Comparison of ENCODE assay signal across 9 mouse cellular contexts in the genomic region with DNA sequence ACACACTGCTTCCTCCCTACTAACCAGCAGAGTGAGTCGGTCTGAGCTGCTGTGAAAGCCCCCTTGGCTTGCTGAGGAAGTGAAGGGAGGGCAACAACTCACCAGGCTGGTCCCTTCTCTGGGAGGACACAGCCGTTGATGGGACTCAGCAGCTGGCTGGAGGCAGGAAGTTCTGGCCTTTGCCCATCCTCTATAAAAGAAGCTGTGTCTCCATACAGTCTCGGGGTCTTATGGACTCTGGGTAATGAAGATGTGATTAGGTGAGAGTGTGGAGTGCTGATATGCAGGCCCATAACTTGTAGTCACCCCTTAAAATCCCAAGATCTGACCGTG. TPM values are rescaled to one million over a fixed set of nuclear protein-coding genes. Genes with fewer than 3 reads are reported as not detected.
A peak's percentile ranks its signal among the peaks of the same experiment; 100 is the strongest.
DNase-seq lines count a peak whose midpoint lies in the region; ATAC-seq and TF ChIP-seq lines count a peak whose summit lies in the region.
"Had no signal": no experiment of that assay in that cellular context is flagged by ENCODE, and none has a peak within 500 bp of the region (broad histone marks: within the 10 kb centered on the region; RNA-seq: fewer than 3 reads in every experiment).

No protein-coding gene starts in this region.

- no peak for ATAC-seq in erythroblast, adult 5-6 weeks (replicated peaks; ENCODE audit: low FRiP score, poor library complexity, severe bottlenecking)
- ATAC-seq in liver, embryonic 11.5 days (replicated peaks; ENCODE audit: low FRiP score) = no peak
- no peak for ATAC-seq in stomach, embryonic 16.5 days (ENCODE audit: insufficient read depth, low FRiP score)
- ATAC-seq in inflammation-experienced regulatory T-cells, adult 6 months = no peak

- peak overlapping the region; percentile 91 for H3K9ac ChIP-seq in liver, embryonic 11.5 days (ENCODE audit: low read depth, low read length)
- peak overlapping the region; percentile 96 for H3K9ac ChIP-seq in stomach, embryonic 16.5 days (ENCODE audit: low read length)

- TF ChIP-seq CTCF in spleen, adult 2 months (IDR thresholded peaks at IDR 0.05; ENCODE audit: extremely low read depth, insufficient read depth, insufficient read length, insufficient replicate concordance) = no peak

- peaks cover 71% of the 10 kb centered on the region for H3K4me1 ChIP-seq in erythroblast, embryonic 14.5 days (ENCODE audit: control insufficient read depth)
- peaks cover 12% of the 10 kb centered on the region; the same call in 1 of the 2 replicates for H3K4me1 ChIP-seq in spleen, adult 2 months (ENCODE audit: control insufficient read depth, insufficient read depth, insufficient read length)
- H3K4me1 ChIP-seq in liver, embryonic 11.5 days (replicated peaks; ENCODE audit: control insufficient read depth, insufficient read depth, low read length) = peaks cover 59% of the 10 kb centered on the region
- H3K4me1 ChIP-seq in stomach, embryonic 16.5 days (ENCODE audit: control insufficient read depth, insufficient read depth, low read length) = peaks cover 64% of the 10 kb centered on the region

- H3K27ac ChIP-seq in spleen, adult 2 months (ENCODE audit: insufficient read depth, low read length) = 0 out of 2 replicates have a peak overlapping the region, but pooled peaks have one; percentile 3
- peak overlapping the region; percentile 91 for H3K27ac ChIP-seq in liver, embryonic 11.5 days (ENCODE audit: low read depth, low read length)
- H3K27ac ChIP-seq in stomach, embryonic 16.5 days (ENCODE audit: low read length) = peak overlapping the region; percentile 89

- peaks cover 31% of the 10 kb centered on the region for H3K27me3 ChIP-seq in erythroblast, embryonic 14.5 days (ENCODE audit: control insufficient read depth)
- peaks cover 6% of the 10 kb centered on the region for H3K27me3 ChIP-seq in spleen, adult 2 months (ENCODE audit: control insufficient read depth, insufficient read depth, low read length)
- no peaks in the 10 kb centered on the region for H3K27me3 ChIP-seq in liver, embryonic 11.5 days (replicated peaks; ENCODE audit: control insufficient read depth, insufficient read depth, low read length)
- H3K27me3 ChIP-seq in stomach, embryonic 16.5 days (ENCODE audit: control insufficient read depth, insufficient read depth, low read length) = no peaks in the 10 kb centered on the region

- H3K36me3 ChIP-seq in erythroblast, embryonic 14.5 days (ENCODE audit: control insufficient read depth) = peaks cover 10% of the 10 kb centered on the region
- no peaks in the 10 kb centered on the region; the same call in 1 of the 2 replicates for H3K36me3 ChIP-seq in spleen, adult 2 months (ENCODE audit: control insufficient read depth, insufficient read depth, low read length)
- H3K36me3 ChIP-seq in liver, embryonic 11.5 days (ENCODE audit: control insufficient read depth, insufficient read depth, low read length) = peaks cover 2% of the 10 kb centered on the region
- H3K36me3 ChIP-seq in stomach, embryonic 16.5 days (ENCODE audit: control insufficient read depth, insufficient read depth, low read length) = 0 out of 2 replicates have a peak, but pooled peaks cover 1% of the 10 kb centered on the region

- peak overlapping the region; percentile 98 for H3K4me2 ChIP-seq in liver, embryonic 11.5 days
- H3K4me2 ChIP-seq in stomach, embryonic 16.5 days (ENCODE audit: low read depth, low read length) = peak overlapping the region; percentile 81

- H3K9me3 ChIP-seq in erythroblast, embryonic 14.5 days (ENCODE audit: control insufficient read depth, low read length) = peaks cover 2% of the 10 kb centered on the region; the same call in 1 of the 2 replicates
- no peaks in the 10 kb centered on the region for H3K9me3 ChIP-seq in liver, embryonic 11.5 days (ENCODE audit: control insufficient read depth, low read length)
- H3K9me3 ChIP-seq in stomach, embryonic 16.5 days (replicated peaks; ENCODE audit: control insufficient read depth, low read length) = no peaks in the 10 kb centered on the region

- 24% methylated on average over 4 of the region's 4 CpGs for WGBS in spleen, adult 2 months
- 29% methylated on average over 4 of the region's 4 CpGs for WGBS in liver, embryonic 11.5 days
- WGBS in stomach, embryonic 16.5 days = 26% methylated on average over 4 of the region's 4 CpGs

- TF ChIP-seq POLR2A in spleen, adult 2 months (IDR thresholded peaks at IDR 0.05; ENCODE audit: low read depth, low read length) = no peak

- H3K4me3 ChIP-seq in erythroblast, embryonic 14.5 days (replicated peaks) = peak overlapping the region; percentile 65
- H3K4me3 ChIP-seq in spleen, adult 2 months (ENCODE audit: extremely low read depth, insufficient read depth, insufficient read length) = peak overlapping the region; percentile 83
- H3K4me3 ChIP-seq in liver, embryonic 11.5 days (ENCODE audit: low read depth, low read length) = peak overlapping the region; percentile 93
- peak overlapping the region; percentile 79 for H3K4me3 ChIP-seq in stomach, embryonic 16.5 days (replicated peaks; ENCODE audit: low read length)

- DNase-seq in spleen, adult 2 months (ENCODE audit: low read depth in 1 of 2, low spot score in 2 of 2) = no peak
- no peak for DNase-seq in spleen, adult 12 weeks (ENCODE audit: low spot score)
- DNase-seq in liver, embryonic 11.5 days (ENCODE audit: low spot score) = no peak
- DNase-seq in adrenal gland, postnatal 4 days (ENCODE audit: low spot score in 2 of 2) = no peak

RNA-seq across cellular contexts. Expression of gene Git1, which starts 0.9 kb away (rescaled TPM):
- 4.5 and 4.9 TPM in 2 replicates for polyA plus RNA-seq in erythroblast, embryonic 14.5 days (2012)
- total RNA-seq in erythroblast, adult 5-6 weeks (2015; ENCODE audit: low replicate concordance) = 9.2 and 11.5 TPM in 2 replicates
- 4.4 and 5.6 TPM in 2 replicates for total RNA-seq in erythroblast, adult 5-6 weeks (2017; ENCODE audit: low replicate concordance)
- 36.2 and 44.3 TPM in 2 replicates for polyA plus RNA-seq in spleen, adult 2 months (2012; rRNA removed)
- 10.1 and 14.1 TPM in 2 replicates for polyA plus RNA-seq in liver, embryonic 11.5 days (2014; fragmentation: Nextera tagmentation; extraction: Ambion mirVana)
- 7.9 and 9.1 TPM in 2 replicates for polyA plus RNA-seq in stomach, embryonic 16.5 days (2015; fragmentation: Nextera tagmentation; extraction: Ambion mirVana)
- 10 to 100 TPM in 2 of 3 experiments, 1 to 10 TPM in 1; 9.4 to 13.7 (median 11.0) TPM for polyA plus RNA-seq in inflammation-experienced regulatory T-cells, adult 6 months (2017; shearing (Covaris generic))
- 10 to 100 TPM; 79.8 to 87.9 TPM for total RNA-seq in adrenal gland, postnatal 4 days (2021)

RNA-seq across cellular contexts. Expression of gene Ankrd13b, which starts 4.8 kb away (rescaled TPM):
- polyA plus RNA-seq in erythroblast, embryonic 14.5 days (2012) = 0.09 and 0.19 TPM in 2 replicates
- total RNA-seq in erythroblast, adult 5-6 weeks (2015; ENCODE audit: low replicate concordance) = 0.77 TPM in 1 of 2 replicates, not detected in the other
- total RNA-seq in erythroblast, adult 5-6 weeks (2017; ENCODE audit: low replicate concordance) = 4.1 TPM in 1 of 2 replicates, not detected in the other
- polyA plus RNA-seq in spleen, adult 2 months (2012; rRNA removed) = 8.9 and 10.6 TPM in 2 replicates
- polyA plus RNA-seq in liver, embryonic 11.5 days (2014; fragmentation: Nextera tagmentation; extraction: Ambion mirVana) = 4.4 and 5.6 TPM in 2 replicates
- polyA plus RNA-seq in stomach, embryonic 16.5 days (2015; fragmentation: Nextera tagmentation; extraction: Ambion mirVana) = 2.4 and 2.8 TPM in 2 replicates
- polyA plus RNA-seq in inflammation-experienced regulatory T-cells, adult 6 months (2017; shearing (Covaris generic)) = 1 to 10 TPM in 1 of 3 experiments, under 1 TPM in 2; 0.39 to 1.6 (median 0.91) TPM
- total RNA-seq in adrenal gland, postnatal 4 days (2021) = 10 to 100 TPM; 16.3 to 21.8 TPM

RNA-seq across cellular contexts. Expression of gene Abhd15, which starts 20.6 kb away (rescaled TPM):
- 0.01 TPM in 2 replicates for polyA plus RNA-seq in erythroblast, embryonic 14.5 days (2012)
- total RNA-seq in erythroblast, adult 5-6 weeks (2015; ENCODE audit: low replicate concordance) = 2.9 TPM in 1 of 2 replicates, not detected in the other
- 0.14 and 2.5 TPM in 2 replicates for total RNA-seq in erythroblast, adult 5-6 weeks (2017; ENCODE audit: low replicate concordance)
- polyA plus RNA-seq in spleen, adult 2 months (2012; rRNA removed) = 4.1 and 6.5 TPM in 2 replicates
- polyA plus RNA-seq in liver, embryonic 11.5 days (2014; fragmentation: Nextera tagmentation; extraction: Ambion mirVana) = 3.9 and 4.2 TPM in 2 replicates
- polyA plus RNA-seq in stomach, embryonic 16.5 days (2015; fragmentation: Nextera tagmentation; extraction: Ambion mirVana) = 3.2 and 4.2 TPM in 2 replicates
- polyA plus RNA-seq in inflammation-experienced regulatory T-cells, adult 6 months (2017; shearing (Covaris generic)) = 1 to 10 TPM in 2 of 3 experiments, under 1 TPM in 1; 0.88 to 3.8 (median 3.5) TPM
- 10 to 100 TPM; 12.4 to 17.0 TPM for total RNA-seq in adrenal gland, postnatal 4 days (2021)

RNA-seq across cellular contexts. Expression of gene Trp53i13, which starts 21.5 kb away (rescaled TPM):
- 1.3 and 2.4 TPM in 2 replicates for polyA plus RNA-seq in erythroblast, embryonic 14.5 days (2012)
- total RNA-seq in erythroblast, adult 5-6 weeks (2015; ENCODE audit: low replicate concordance) = not detected in 2 replicates
- not detected in 2 replicates for total RNA-seq in erythroblast, adult 5-6 weeks (2017; ENCODE audit: low replicate concordance)
- 16.6 and 18.7 TPM in 2 replicates for polyA plus RNA-seq in spleen, adult 2 months (2012; rRNA removed)
- polyA plus RNA-seq in liver, embryonic 11.5 days (2014; fragmentation: Nextera tagmentation; extraction: Ambion mirVana) = 16.2 and 17.9 TPM in 2 replicates
- 25.1 and 25.5 TPM in 2 replicates for polyA plus RNA-seq in stomach, embryonic 16.5 days (2015; fragmentation: Nextera tagmentation; extraction: Ambion mirVana)
- polyA plus RNA-seq in inflammation-experienced regulatory T-cells, adult 6 months (2017; shearing (Covaris generic)) = 10 to 100 TPM in 1 of 3 experiments, 1 to 10 TPM in 2; 8.5 to 14.3 (median 8.7) TPM
- total RNA-seq in adrenal gland, postnatal 4 days (2021) = 10 to 100 TPM; 17.5 to 19.1 TPM

RNA-seq across cellular contexts. Expression of gene Gm10392, which starts 24.7 kb away (rescaled TPM):
- polyA plus RNA-seq in erythroblast, embryonic 14.5 days (2012) = not detected in 2 replicates
- total RNA-seq in erythroblast, adult 5-6 weeks (2015; ENCODE audit: low replicate concordance) = not detected in 2 replicates
- total RNA-seq in erythroblast, adult 5-6 weeks (2017; ENCODE audit: low replicate concordance) = 0.09 TPM in 1 of 2 replicates, not detected in the other
- 0.16 and 0.50 TPM in 2 replicates for polyA plus RNA-seq in spleen, adult 2 months (2012; rRNA removed)
- not detected in 2 replicates for polyA plus RNA-seq in liver, embryonic 11.5 days (2014; fragmentation: Nextera tagmentation; extraction: Ambion mirVana)
- 0.17 TPM in 1 of 2 replicates, not detected in the other for polyA plus RNA-seq in stomach, embryonic 16.5 days (2015; fragmentation: Nextera tagmentation; extraction: Ambion mirVana)
- 1 to 10 TPM in 1 of 3 experiments, under 1 TPM in 2; 0.33 to 1.6 (median 0.74) TPM for polyA plus RNA-seq in inflammation-experienced regulatory T-cells, adult 6 months (2017; shearing (Covaris generic))
- total RNA-seq in adrenal gland, postnatal 4 days (2021) = not detected
- total RNA-seq: left cerebral cortex, postnatal 14 days had no signal

Comparison
In these comparisons a context has a peak if more than half of its experiments do, and no peak if none do; other contexts are left out.
1. H3K27ac ChIP-seq: peak in every context shown above with its lines; median percentile 91 in liver, embryonic 11.5 days; 89 in stomach, embryonic 16.5 days; 3 in spleen, adult 2 months.